Mouse (Mus musculus): ENCODE results near the gene Inka1. TPM values are rescaled to one million over a fixed set of nuclear protein-coding genes. Genes with fewer than 3 reads are reported as not detected.

The Inka1 gene
- polyA plus RNA-seq, 1 experiment from 2014 or later: 43.9 TPM

- Histone ChIP-seq H3K4me1 (replicated peaks) (peaks cover 17% of the 10 kb centered on the region), H3K4me3 (peak overlapping the region; percentile 86), H3K27ac (ENCODE audit: poor library complexity, severe bottlenecking) (peak overlapping the region; percentile 64), H3K9ac (peak overlapping the region; percentile 73), H3K4me2 (peak overlapping the region; percentile 79), H3K36me3 (no peaks in the 10 kb centered on the region), H3K9me3 (replicated peaks) (no peaks in the 10 kb centered on the region), H3K27me3 (replicated peaks) (0 out of 2 replicates have a peak, but pooled peaks cover 3% of the 10 kb centered on the region)
- ATAC-seq (ENCODE audit: insufficient number of reproducible peaks, low FRiP score): peak; percentile 87
- 13% methylated on average over 45 of the region's 45 CpGs for WGBS
Measured at GRCm38 (mm10) chr9:107950460-107951355, 35.0 kb downstream of the Inka1 start.

DNA sequence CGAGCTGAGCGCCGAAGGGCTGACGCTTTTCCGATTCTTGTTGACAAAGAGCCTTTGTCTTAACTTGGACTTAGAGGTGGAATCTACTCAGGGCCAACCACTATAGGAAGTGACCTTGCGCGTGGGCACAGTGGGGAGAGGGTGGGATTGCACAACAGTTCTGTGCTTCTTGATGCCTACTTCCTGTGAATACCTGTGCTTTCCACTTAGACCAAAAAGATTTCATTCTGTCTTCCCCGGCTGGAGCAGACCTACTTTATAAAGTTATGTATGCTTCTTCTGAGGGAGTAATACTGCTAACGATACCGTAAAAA lies 35.8 kb downstream of the Inka1 start, which contains the start of gene Traip:
TSS of gene Traip (plus strand) at position 215 of the 314 bp plus-strand sequence.
- peak within 1 kb of the TSS; percentile 73 for H3K9ac ChIP-seq
- 87% methylated on average over 10 of the region's 10 CpGs for WGBS
- no peaks in the 10 kb centered on the region for H3K36me3 ChIP-seq
- H3K9me3 ChIP-seq (replicated peaks): no peaks in the 10 kb centered on the region
- peak within 1 kb of the TSS; percentile 64 for H3K27ac ChIP-seq (ENCODE audit: poor library complexity, severe bottlenecking)
- H3K4me1 ChIP-seq (replicated peaks): peaks cover 13% of the 10 kb centered on the region
- 0 out of 2 replicates have a peak, but pooled peaks cover 3% of the 10 kb centered on the region for H3K27me3 ChIP-seq (replicated peaks)
- H3K4me2 ChIP-seq: peak within 1 kb of the TSS; percentile 79
- H3K4me3 ChIP-seq: peak within 1 kb of the TSS; percentile 86
- no peak for ATAC-seq (ENCODE audit: insufficient number of reproducible peaks, low FRiP score)

GRCm38 (mm10) chr9:107949184-107949921 lies 36.3 kb downstream of the Inka1 start:
- Histone ChIP-seq H3K27ac (ENCODE audit: poor library complexity, severe bottlenecking) (no peak overlapping the region), H3K9ac (no peak overlapping the region), H3K27me3 (replicated peaks) (0 out of 2 replicates have a peak, but pooled peaks cover 3% of the 10 kb centered on the region), H3K4me2 (no peak overlapping the region), H3K36me3 (no peaks in the 10 kb centered on the region), H3K4me3 (no peak overlapping the region), H3K9me3 (replicated peaks) (no peaks in the 10 kb centered on the region), H3K4me1 (replicated peaks) (peaks cover 13% of the 10 kb centered on the region)
- 74% methylated on average over 13 of the region's 13 CpGs for WGBS
- no peak for ATAC-seq (ENCODE audit: insufficient number of reproducible peaks, low FRiP score)

GRCm38 (mm10) chr9:107947241-107948194 lies 38.2 kb downstream of the Inka1 start:
- Histone ChIP-seq H3K4me2 (no peak overlapping the region), H3K9me3 (replicated peaks) (no peaks in the 10 kb centered on the region), H3K27me3 (replicated peaks) (0 out of 2 replicates have a peak, but pooled peaks cover 3% of the 10 kb centered on the region), H3K9ac (no peak overlapping the region), H3K27ac (ENCODE audit: poor library complexity, severe bottlenecking) (no peak overlapping the region), H3K36me3 (no peaks in the 10 kb centered on the region), H3K4me1 (replicated peaks) (peaks cover 13% of the 10 kb centered on the region), H3K4me3 (no peak overlapping the region)
- ATAC-seq (ENCODE audit: insufficient number of reproducible peaks, low FRiP score): no peak
- 79% methylated on average over 31 of the region's 31 CpGs for WGBS

- H3K9me3 ChIP-seq (replicated peaks): no peaks in the 10 kb centered on the region
- peaks cover 76% of the 10 kb centered on the region for H3K27me3 ChIP-seq (replicated peaks)
- no peaks in the 10 kb centered on the region for H3K36me3 ChIP-seq
- H3K4me3 ChIP-seq: peak overlapping the region; percentile 49; the same call in 1 of the 2 replicates
- WGBS: 17% methylated on average over 3 of the region's 3 CpGs
- H3K9ac ChIP-seq: no peak overlapping the region
- ATAC-seq (ENCODE audit: insufficient number of reproducible peaks, low FRiP score): no peak
- peak overlapping the region; percentile 85 for H3K4me2 ChIP-seq
- no peak overlapping the region for H3K27ac ChIP-seq (ENCODE audit: poor library complexity, severe bottlenecking)
- peaks cover 15% of the 10 kb centered on the region for H3K4me1 ChIP-seq (replicated peaks)
Measured at GRCm38 (mm10) chr9:107936831-107937230, 48.8 kb downstream of the Inka1 start.

- Histone ChIP-seq H3K4me3 (peak overlapping the region; percentile 49), H3K36me3 (no peaks in the 10 kb centered on the region), H3K4me2 (peak overlapping the region; percentile 85), H3K9ac (peak overlapping the region; percentile 59), H3K4me1 (replicated peaks) (peaks cover 15% of the 10 kb centered on the region), H3K9me3 (replicated peaks) (no peaks in the 10 kb centered on the region), H3K27me3 (replicated peaks) (peaks cover 73% of the 10 kb centered on the region), H3K27ac (ENCODE audit: poor library complexity, severe bottlenecking) (no peak overlapping the region)
- WGBS: 2% methylated on average over 29 of the region's 29 CpGs
- ATAC-seq (ENCODE audit: insufficient number of reproducible peaks, low FRiP score): no peak
Measured at GRCm38 (mm10) chr9:107936215-107936822, 49.4 kb downstream of the Inka1 start.

GRCm38 (mm10) chr9:107935790-107936214 lies 49.9 kb downstream of the Inka1 start:
- WGBS: 1% methylated on average over 41 of the region's 41 CpGs
- no peak; the same call in 1 of the 2 replicates for ATAC-seq (ENCODE audit: insufficient number of reproducible peaks, low FRiP score)
- peak overlapping the region; percentile 85 for H3K4me2 ChIP-seq

DNA sequence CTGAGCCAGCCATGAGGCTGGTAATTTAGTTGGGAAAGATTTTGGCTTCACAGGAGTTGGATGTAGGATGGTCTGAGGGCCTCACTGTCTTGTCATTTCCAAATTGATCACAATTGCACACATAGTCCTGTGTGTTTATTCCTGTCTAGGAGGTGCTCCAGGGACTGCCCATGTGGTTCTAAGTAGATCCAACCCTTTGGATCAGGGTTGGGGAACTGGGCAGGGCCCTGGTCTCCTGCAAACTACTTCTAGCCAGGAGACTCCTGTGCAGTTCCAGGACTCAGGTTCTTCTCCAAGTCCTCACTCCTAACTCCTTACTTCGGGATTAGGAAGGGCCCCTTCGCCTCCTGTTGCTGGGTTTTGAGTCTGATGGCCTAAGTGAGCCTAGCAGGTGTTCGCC lies 50.3 kb downstream of the Inka1 start, which contains the start of gene Camkv:
TSS of gene Camkv (plus strand) at position 301 of the 400 bp plus-strand sequence.
- no peak within 1 kb of the TSS for H3K27ac ChIP-seq (ENCODE audit: poor library complexity, severe bottlenecking)
- H3K9ac ChIP-seq: peak within 1 kb of the TSS; percentile 59
- no peak for ATAC-seq (ENCODE audit: insufficient number of reproducible peaks, low FRiP score)
- WGBS: 24% methylated on average over 3 of the region's 3 CpGs
- peak within 1 kb of the TSS; percentile 49 for H3K4me3 ChIP-seq
- H3K9me3 ChIP-seq (replicated peaks): no peaks in the 10 kb centered on the region
- no peaks in the 10 kb centered on the region for H3K36me3 ChIP-seq
- peak within 1 kb of the TSS; percentile 85 for H3K4me2 ChIP-seq
- peaks cover 67% of the 10 kb centered on the region for H3K27me3 ChIP-seq (replicated peaks)
- peaks cover 15% of the 10 kb centered on the region for H3K4me1 ChIP-seq (replicated peaks)

More at GRCm38 (mm10) chr9:107935790-107936214, 49.9 kb downstream of the Inka1 start:
- peaks cover 15% of the 10 kb centered on the region for H3K4me1 ChIP-seq (replicated peaks)
- no peaks in the 10 kb centered on the region for H3K9me3 ChIP-seq (replicated peaks)
- H3K36me3 ChIP-seq: no peaks in the 10 kb centered on the region
- peak overlapping the region; percentile 49 for H3K4me3 ChIP-seq
- H3K27me3 ChIP-seq (replicated peaks): peaks cover 68% of the 10 kb centered on the region
- peak overlapping the region; percentile 59 for H3K9ac ChIP-seq
- H3K27ac ChIP-seq (ENCODE audit: poor library complexity, severe bottlenecking): no peak overlapping the region

Measured in heart, embryonic 12.5 days (tissue).